Mouse (Mus musculus) T-helper 2 cell (primary cell): Measurements from ENCODE around the gene Olfr1333.
"Not testable (repeated sequence)": the region's sequence is repeated elsewhere in the genome, so short reads cannot be mapped to it uniquely, and the experiment has no call there.

Source experiments
- in situ Hi-C: fragments of 300-600 bp; cut with MboI, MseI; formaldehyde crosslinking; loops from one replicate; pipeline ENCODE4 v1.15.1; 2025; ENCODE audit warnings: high pct_unique_total_duplicates

The Olfr1333 gene

GRCm38 (mm10) chr4:118836179-118836578 is at the start of gene Olfr1333:
Gene Olfr1333 (minus strand): TSS chr4:118836279.
- in situ Hi-C loops, result no loop called here

GRCm38 (mm10) chr4:118867566-118867965 is 31.5 kb upstream of the Olfr1333 start:
- in situ Hi-C loops, result no loop called here

DNA sequence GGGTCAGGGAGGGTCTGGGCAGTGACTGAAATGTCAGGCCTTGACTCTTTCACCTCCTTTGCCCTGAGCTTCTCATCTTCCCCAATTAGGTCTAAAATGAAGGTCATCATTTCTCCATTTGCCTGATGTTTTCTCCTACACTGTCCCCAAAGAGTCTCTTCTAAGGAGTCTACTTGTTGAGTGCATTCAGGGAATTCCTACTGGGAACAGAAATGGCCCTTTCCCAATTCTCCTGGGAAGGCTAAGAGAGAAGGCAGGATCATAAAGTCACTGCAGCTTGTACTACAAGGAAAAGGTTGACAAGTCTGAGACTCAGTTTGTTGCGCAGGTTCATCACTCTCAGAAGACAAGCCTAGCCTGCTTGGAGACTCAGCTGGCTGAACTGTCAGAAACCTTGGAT is 28.3 kb upstream of the Olfr1333 start, which contains the start of gene Olfr1331:
TSS of gene Olfr1331 (plus strand) at position 301 of the 400 bp plus-strand sequence.
- in situ Hi-C loops, result no loop called here

- in situ Hi-C loops, result no loop called here
Observed at GRCm38 (mm10) chr4:118862704-118863103, 26.6 kb upstream of the Olfr1333 start.

DNA sequence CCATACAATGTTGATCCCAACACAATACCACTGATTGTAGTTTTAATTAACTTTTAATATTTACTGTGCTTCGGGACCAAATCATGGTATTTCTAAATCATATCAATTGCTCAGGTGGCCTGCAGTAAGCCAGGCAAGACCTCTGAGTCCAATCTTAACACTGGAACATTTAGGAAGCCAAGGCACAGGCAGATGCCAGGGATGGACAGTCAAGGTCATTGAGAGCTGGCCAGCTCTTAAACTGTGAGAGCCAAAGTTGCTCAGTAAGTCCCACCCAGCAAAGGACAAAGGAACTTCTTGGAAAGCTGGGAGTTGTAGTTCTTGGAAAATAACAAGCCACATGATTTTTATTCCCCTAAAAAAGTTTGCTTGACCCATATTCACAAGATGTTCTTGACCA is 25.7 kb upstream of the Olfr1333 start:
- in situ Hi-C loops, result no loop called here

DNA sequence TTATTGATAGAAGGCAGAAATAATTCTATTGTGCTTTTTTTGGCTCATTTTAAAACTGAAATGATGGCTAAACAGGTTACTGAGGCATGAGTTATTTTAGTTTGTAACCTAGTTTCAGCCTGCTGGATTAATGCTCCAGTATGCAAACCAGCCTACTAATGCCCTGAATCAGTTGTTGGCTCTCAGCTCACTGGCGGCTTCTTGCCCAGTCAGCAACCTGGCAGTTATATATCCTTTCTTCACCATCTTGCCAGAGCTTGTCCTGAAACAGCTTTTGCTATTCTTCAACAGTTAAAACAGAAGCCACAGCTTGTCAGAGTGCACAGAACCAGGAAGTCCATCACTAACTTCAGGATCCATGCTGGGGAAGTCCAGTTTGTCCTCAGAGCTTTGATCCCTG is 17.2 kb downstream of the Olfr1333 start:
- in situ Hi-C loops, result no loop called here

- in situ Hi-C loops, result no loop called here
Observed at GRCm38 (mm10) chr4:118809844-118810243, 26.2 kb downstream of the Olfr1333 start, which contains the start of gene Olfr1335. Gene Olfr1335 (minus strand): TSS chr4:118809944.

GRCm38 (mm10) chr4:118792796-118793195 is 43.3 kb downstream of the Olfr1333 start:
- in situ Hi-C loops, result not testable (repeated sequence)

DNA sequence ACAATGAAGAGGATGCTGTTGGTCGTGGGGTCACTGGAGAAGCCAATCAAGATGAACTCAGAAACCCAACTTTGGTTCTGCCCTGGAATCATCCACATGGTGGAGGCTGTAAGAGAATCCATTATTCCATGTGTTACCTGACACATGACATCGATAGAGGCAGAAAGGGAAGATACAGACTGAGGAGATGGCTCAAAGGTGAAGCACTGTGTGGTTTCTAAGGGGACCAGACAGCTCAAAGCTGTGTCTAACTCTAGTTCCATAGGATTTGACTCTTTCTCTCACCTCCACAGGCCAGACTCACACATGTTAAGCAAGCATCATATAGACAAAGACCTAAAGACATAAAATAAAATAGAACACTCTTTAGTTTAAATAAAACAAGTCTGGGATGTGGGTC is 53.6 kb downstream of the Olfr1333 start, which contains the start of gene Olfr1337:
TSS of gene Olfr1337 (minus strand) at position 101 of the 400 bp plus-strand sequence.
- in situ Hi-C loops, result no loop called here
